Mouse (Mus musculus) ES-Bruce4 (cell line): ENCODE results near the gene Hsdl2.

Experiments
- CTCF ChIP-seq: IDR thresholded peaks from one replicate; pipeline ENCODE4 v1.8.1; 2011; ENCODE audit warnings: low read depth, low read length
- POLR2A ChIP-seq: IDR thresholded peaks from one replicate; pipeline ENCODE4 v1.8.1; 2011; ENCODE audit warnings: low read length; ENCODE audit not compliant: insufficient read depth

DNA sequence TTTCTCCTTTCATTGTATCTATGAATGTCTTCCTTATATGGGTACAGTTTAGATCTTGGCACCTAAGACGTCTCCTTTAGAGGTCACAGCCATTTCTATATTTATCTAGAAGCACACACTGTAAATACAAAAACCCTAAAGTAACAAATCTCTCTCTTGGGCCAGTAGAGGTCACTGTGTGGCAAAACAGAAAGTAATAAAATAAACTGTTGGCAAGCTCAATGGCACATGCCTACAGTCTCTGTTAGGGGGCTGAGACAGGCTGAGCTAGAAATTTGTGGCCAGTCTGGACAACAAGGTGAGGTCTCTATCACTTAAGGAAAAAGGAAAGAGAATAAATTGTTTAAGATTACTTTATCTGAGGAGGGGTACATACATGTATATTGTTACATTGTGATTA is 33.6 kb downstream of the Hsdl2 start:
- TF ChIP-seq CTCF, result no peak
- no peak for TF ChIP-seq POLR2A
